Mouse (Mus musculus) spleen, adult 2 months (tissue): ENCODE measurements at regions not wholly inside any gene's neighbourhood (a gene's known extent, or its start where the extent isn't known, plus 50 kb on each side); places are given as distances from the start of the nearest gene placed in this dataset.

Source experiments
- CTCF ChIP-seq: fragments of 200-500 bp; IDR thresholded peaks from 2 replicates; pipeline ENCODE4 v1.5.1; 2011; ENCODE audit warnings: mild to moderate bottlenecking, inconsistent platforms; ENCODE audit not compliant: insufficient read depth, insufficient read length, insufficient replicate concordance; ENCODE audit errors: extremely low read depth
- POLR2A ChIP-seq: fragments of 200-500 bp; IDR thresholded peaks from 2 replicates; pipeline ENCODE4 v1.6.1; 2011; ENCODE audit warnings: low read depth, low read length, inconsistent platforms

DNA sequence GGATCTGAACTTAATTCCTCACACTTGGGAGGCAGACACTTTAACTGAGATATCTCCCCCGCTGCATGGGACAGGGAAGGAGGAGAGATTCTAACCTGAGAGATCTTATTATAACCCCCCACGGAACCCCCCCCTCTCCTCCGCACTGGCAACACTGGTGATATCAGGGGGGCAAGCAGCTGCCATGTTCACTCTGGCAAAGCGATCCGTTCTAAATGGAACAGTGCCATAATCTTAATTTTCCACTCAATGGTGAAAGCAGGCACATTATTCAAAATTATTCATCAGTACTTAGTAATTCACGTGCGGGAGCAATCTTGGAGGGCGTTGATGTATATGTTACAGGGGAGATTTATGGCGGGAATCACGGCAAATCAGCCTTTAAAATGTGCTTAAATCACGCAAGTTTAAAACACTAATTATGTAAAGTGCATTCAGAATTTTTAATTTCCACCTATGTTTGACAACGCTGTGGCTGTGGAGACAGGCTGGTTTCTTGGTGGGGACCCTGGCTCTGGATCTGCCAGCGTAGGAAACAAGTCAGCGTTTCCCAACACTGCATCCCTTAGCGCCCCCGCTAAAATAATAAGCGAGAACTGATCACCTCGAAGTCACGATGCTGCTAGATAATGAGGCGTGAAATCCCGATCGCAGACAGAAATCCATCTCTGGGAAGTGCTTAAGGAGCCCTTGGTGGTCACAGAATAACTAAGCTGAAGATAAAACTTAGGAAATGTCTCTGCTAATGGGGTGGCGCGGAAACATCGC lies 354.7 kb downstream of the Cdh26 start:
- TF ChIP-seq CTCF: no peak
- TF ChIP-seq POLR2A: no peak
